Mouse (Mus musculus) neural tube, embryonic 13.5 days (tissue): ENCODE data around the gene Camta1. TPM values are rescaled to one million over a fixed set of nuclear protein-coding genes. Genes with fewer than 3 reads are reported as not detected.

Experiments
- ATAC-seq: fragments of 200-750 bp; cut with Nextera tagmentation; 2 replicates; pipeline ENCODE4 v1.8.0; 2017; ENCODE audit warnings: low read depth, mild to moderate bottlenecking, moderate TSS enrichment, moderate library complexity
- H3K27ac ChIP-seq: fragments of 300-500 bp; sonication (generic); replicated peaks from 2 replicates; pipeline ENCODE4 v1.5.1; 2015; ENCODE audit warnings: moderate library complexity, mild to moderate bottlenecking, inconsistent platforms
- H3K27me3 ChIP-seq: fragments of 300-500 bp; sonication (generic); 2 replicates; pipeline ENCODE4 v1.6.1; 2015; ENCODE audit warnings: mild to moderate bottlenecking, inconsistent platforms
- H3K36me3 ChIP-seq: fragments of 300-500 bp; sonication (generic); 2 replicates; pipeline ENCODE4 v1.6.1; 2015; ENCODE audit warnings: mild to moderate bottlenecking, inconsistent platforms
- H3K4me1 ChIP-seq: fragments of 300-500 bp; sonication (generic); replicated peaks from 2 replicates; pipeline ENCODE4 v1.6.1; 2015; ENCODE audit warnings: inconsistent platforms
- H3K4me2 ChIP-seq: fragments of 300-500 bp; sonication (generic); 2 replicates; pipeline ENCODE4 v1.6.1; 2015; ENCODE audit warnings: inconsistent platforms, mild to moderate bottlenecking, moderate library complexity
- H3K4me3 ChIP-seq: fragments of 300-500 bp; sonication (generic); 2 replicates; pipeline ENCODE4 v1.5.1; 2015; ENCODE audit warnings: mild to moderate bottlenecking, inconsistent platforms
- H3K9ac ChIP-seq: fragments of 300-500 bp; sonication (generic); 2 replicates; pipeline ENCODE4 v1.6.1; 2015; ENCODE audit warnings: moderate library complexity, mild to moderate bottlenecking, inconsistent platforms
- H3K9me3 ChIP-seq: fragments of 300-500 bp; sonication (generic); 2 replicates; pipeline ENCODE4 v1.6.1; 2016; ENCODE audit warnings: inconsistent platforms
- WGBS: fragments of 180-500 bp; shearing (Covaris S2); methylation state at CpG from one replicate; pipeline ENCODE4 v1.1.7; 2015; 5-methylcytosine and 5-hydroxymethylcytosine counted together
- polyA plus RNA-seq: library from polyadenylated mRNA; unstranded; fragments of >200 nt; fragmentation: Nextera tagmentation; extraction: Ambion mirVana; gene quantifications from 2 replicates; pipeline ENCODE4 v1.2.1, GENCODE M21; 2015

Camta1 gene
- polyA plus RNA-seq, 1 experiment from 2014 or later: 165 TPM

GRCm38 (mm10) chr4:151089270-151089669 is 772.4 kb downstream of the Camta1 start, which contains the start of gene Gm13090:
TSS of gene Gm13090 (plus strand) at chr4:151089570.
- Histone ChIP-seq H3K4me3 (no peak within 1 kb of the TSS), H3K36me3 (peaks cover 52% of the 10 kb centered on the region), H3K9me3 (no peaks in the 10 kb centered on the region), H3K4me1 (peaks cover 33% of the 10 kb centered on the region), H3K4me2 (no peak within 1 kb of the TSS), H3K9ac (0 out of 2 replicates have a peak within 1 kb of the TSS, but pooled peaks have one; percentile 1), H3K27ac (no peak within 1 kb of the TSS), H3K27me3 (no peaks in the 10 kb centered on the region)
- ATAC-seq: no peak
- WGBS: 92% methylated on average over 7 of the region's 7 CpGs

GRCm38 (mm10) chr4:151088819-151089218 is 772.9 kb downstream of the Camta1 start:
- Histone ChIP-seq H3K27ac (no peak overlapping the region), H3K4me3 (no peak overlapping the region), H3K4me2 (no peak overlapping the region), H3K9me3 (no peaks in the 10 kb centered on the region), H3K4me1 (peaks cover 33% of the 10 kb centered on the region), H3K9ac (0 out of 2 replicates have a peak overlapping the region, but pooled peaks have one; percentile 1), H3K27me3 (no peaks in the 10 kb centered on the region), H3K36me3 (peaks cover 52% of the 10 kb centered on the region)
- ATAC-seq: no peak
- WGBS: 95% methylated on average over 14 of the region's 14 CpGs

GRCm38 (mm10) chr4:151087358-151087757 is 774.3 kb downstream of the Camta1 start:
- Histone ChIP-seq H3K4me2 (no peak overlapping the region), H3K9ac (no peak overlapping the region), H3K4me1 (peaks cover 44% of the 10 kb centered on the region), H3K4me3 (no peak overlapping the region), H3K9me3 (no peaks in the 10 kb centered on the region), H3K27me3 (no peaks in the 10 kb centered on the region), H3K27ac (no peak overlapping the region), H3K36me3 (peaks cover 66% of the 10 kb centered on the region)
- ATAC-seq: no peak
- 100% methylated on average over 1 of the region's 1 CpGs for WGBS

- ATAC-seq: no peak
- peak overlapping the region; percentile 49; the same call in 1 of the 2 replicates for H3K27ac ChIP-seq
- no peak overlapping the region for H3K4me2 ChIP-seq
- no peak overlapping the region for H3K4me3 ChIP-seq
- WGBS: 53% methylated on average over 5 of the region's 5 CpGs
- peaks cover 100% of the 10 kb centered on the region for H3K36me3 ChIP-seq
- no peaks in the 10 kb centered on the region for H3K27me3 ChIP-seq
- no peaks in the 10 kb centered on the region for H3K9me3 ChIP-seq
- H3K4me1 ChIP-seq: peaks cover 19% of the 10 kb centered on the region; the same call in 1 of the 2 replicates
- no peak overlapping the region for H3K9ac ChIP-seq
Observed at GRCm38 (mm10) chr4:151083027-151083426, 778.6 kb downstream of the Camta1 start.

GRCm38 (mm10) chr4:151081977-151082376 is 779.7 kb downstream of the Camta1 start:
- H3K4me3 ChIP-seq: no peak overlapping the region
- H3K27me3 ChIP-seq: no peaks in the 10 kb centered on the region

GRCm38 (mm10) chr4:151081355-151081754 is 780.3 kb downstream of the Camta1 start:
- H3K4me3 ChIP-seq: no peak overlapping the region
- ATAC-seq: no peak
- no peak overlapping the region for H3K9ac ChIP-seq
- no peaks in the 10 kb centered on the region for H3K9me3 ChIP-seq
- no peak overlapping the region for H3K4me2 ChIP-seq
- no peak overlapping the region for H3K27ac ChIP-seq
- H3K36me3 ChIP-seq: peaks cover 100% of the 10 kb centered on the region
- H3K27me3 ChIP-seq: no peaks in the 10 kb centered on the region
- WGBS: 62% methylated on average over 2 of the region's 2 CpGs
- peaks cover 18% of the 10 kb centered on the region; the same call in 1 of the 2 replicates for H3K4me1 ChIP-seq

More at GRCm38 (mm10) chr4:151081977-151082376, 779.7 kb downstream of the Camta1 start:
- peaks cover 19% of the 10 kb centered on the region; the same call in 1 of the 2 replicates for H3K4me1 ChIP-seq
- no peaks in the 10 kb centered on the region for H3K9me3 ChIP-seq
- no peak overlapping the region for H3K4me2 ChIP-seq
- no peak overlapping the region for H3K9ac ChIP-seq
- peaks cover 100% of the 10 kb centered on the region for H3K36me3 ChIP-seq
- WGBS: 90% methylated on average over 13 of the region's 13 CpGs
- no peak overlapping the region for H3K27ac ChIP-seq
- no peak for ATAC-seq

GRCm38 (mm10) chr4:151074817-151075216 is 786.9 kb downstream of the Camta1 start:
- Histone ChIP-seq H3K9me3 (no peaks in the 10 kb centered on the region), H3K4me2 (no peak overlapping the region), H3K4me3 (no peak overlapping the region), H3K36me3 (peaks cover 100% of the 10 kb centered on the region), H3K27me3 (no peaks in the 10 kb centered on the region), H3K9ac (no peak overlapping the region), H3K27ac (no peak overlapping the region), H3K4me1 (no peaks in the 10 kb centered on the region)
- no peak for ATAC-seq
- 94% methylated on average over 15 of the region's 15 CpGs for WGBS

- H3K4me2 ChIP-seq: no peak overlapping the region
- WGBS: 61% methylated on average over 13 of the region's 13 CpGs
- H3K4me3 ChIP-seq: no peak overlapping the region
- H3K9ac ChIP-seq: no peak overlapping the region
- no peaks in the 10 kb centered on the region for H3K4me1 ChIP-seq
- peak; percentile 68 for ATAC-seq
- H3K9me3 ChIP-seq: no peaks in the 10 kb centered on the region
- no peaks in the 10 kb centered on the region for H3K27me3 ChIP-seq
- peaks cover 99% of the 10 kb centered on the region for H3K36me3 ChIP-seq
- H3K27ac ChIP-seq: no peak overlapping the region
Observed at GRCm38 (mm10) chr4:151073108-151073744, 788.5 kb downstream of the Camta1 start.

GRCm38 (mm10) chr4:151070962-151071361 is 790.7 kb downstream of the Camta1 start:
- no peak for ATAC-seq
- WGBS: 88% methylated on average over 7 of the region's 7 CpGs

GRCm38 (mm10) chr4:151068751-151069150 is 792.9 kb downstream of the Camta1 start:
- Histone ChIP-seq H3K4me1 (no peaks in the 10 kb centered on the region), H3K9ac (no peak overlapping the region), H3K36me3 (peaks cover 86% of the 10 kb centered on the region), H3K27ac (no peak overlapping the region), H3K4me3 (no peak overlapping the region), H3K9me3 (no peaks in the 10 kb centered on the region), H3K4me2 (no peak overlapping the region), H3K27me3 (no peaks in the 10 kb centered on the region)
- 83% methylated on average over 4 of the region's 4 CpGs for WGBS
- ATAC-seq: no peak

More at GRCm38 (mm10) chr4:151070962-151071361, 790.7 kb downstream of the Camta1 start:
- no peak overlapping the region for H3K27ac ChIP-seq
- H3K4me1 ChIP-seq: no peaks in the 10 kb centered on the region
- peaks cover 96% of the 10 kb centered on the region for H3K36me3 ChIP-seq
- H3K9ac ChIP-seq: no peak overlapping the region
- no peak overlapping the region for H3K4me3 ChIP-seq
- no peaks in the 10 kb centered on the region for H3K9me3 ChIP-seq
- no peak overlapping the region for H3K4me2 ChIP-seq
- no peaks in the 10 kb centered on the region for H3K27me3 ChIP-seq

- peaks cover 26% of the 10 kb centered on the region for H3K4me1 ChIP-seq
- H3K27me3 ChIP-seq: no peaks in the 10 kb centered on the region
- H3K36me3 ChIP-seq: peaks cover 43% of the 10 kb centered on the region
- H3K4me3 ChIP-seq: no peak overlapping the region
- no peak overlapping the region for H3K27ac ChIP-seq
- no peaks in the 10 kb centered on the region for H3K9me3 ChIP-seq
- no peak overlapping the region for H3K9ac ChIP-seq
- H3K4me2 ChIP-seq: no peak overlapping the region
- ATAC-seq: no peak
- WGBS: 88% methylated on average over 4 of the region's 4 CpGs
Observed at GRCm38 (mm10) chr4:151059566-151059965, 802.1 kb downstream of the Camta1 start.

- Histone ChIP-seq H3K4me3 (peak overlapping the region; percentile 91; the same call in 1 of the 2 replicates), H3K9me3 (no peaks in the 10 kb centered on the region), H3K27ac (peak overlapping the region; percentile 83), H3K36me3 (peaks cover 44% of the 10 kb centered on the region), H3K4me2 (peak overlapping the region; percentile 55), H3K4me1 (peaks cover 26% of the 10 kb centered on the region), H3K9ac (peak overlapping the region; percentile 66), H3K27me3 (no peaks in the 10 kb centered on the region)
- ATAC-seq: no peak
- 79% methylated on average over 4 of the region's 4 CpGs for WGBS
Observed at GRCm38 (mm10) chr4:151058634-151059033, 803.0 kb downstream of the Camta1 start.
